Mouse (Mus musculus) kidney, adult 18-20 months (tissue): ENCODE results near the gene Cd5.

Experiments used
- DNase-seq: peaks from one replicate; pipeline ENCODE4 v3.0.0; 2021

The Cd5 gene

GRCm38 (mm10) chr19:10757526-10757925 lies 18.7 kb upstream of the Cd5 start:
- DNase-seq, result no peak

GRCm38 (mm10) chr19:10757125-10757524 lies 18.3 kb upstream of the Cd5 start:
- DNase-seq, result no peak

GRCm38 (mm10) chr19:10752646-10753045 lies 13.8 kb upstream of the Cd5 start:
- DNase-seq, result no peak

- DNase-seq, result no peak
Measured at GRCm38 (mm10) chr19:10752106-10752505, 13.3 kb upstream of the Cd5 start.

- no peak for DNase-seq
Measured at GRCm38 (mm10) chr19:10751607-10752006, 12.8 kb upstream of the Cd5 start.

GRCm38 (mm10) chr19:10750161-10750560 lies 11.4 kb upstream of the Cd5 start:
- no peak for DNase-seq

GRCm38 (mm10) chr19:10749295-10749694 lies 10.5 kb upstream of the Cd5 start:
- no peak for DNase-seq

GRCm38 (mm10) chr19:10748401-10749102 lies 9.8 kb upstream of the Cd5 start:
- DNase-seq, result no peak

GRCm38 (mm10) chr19:10747718-10748117 lies 8.9 kb upstream of the Cd5 start:
- no peak for DNase-seq

- DNase-seq, result no peak
Measured at GRCm38 (mm10) chr19:10747182-10747581, 8.4 kb upstream of the Cd5 start.

- no peak for DNase-seq
Measured at GRCm38 (mm10) chr19:10742565-10742964, 3.8 kb upstream of the Cd5 start.

GRCm38 (mm10) chr19:10742145-10742544 lies 3.3 kb upstream of the Cd5 start:
- no peak for DNase-seq

GRCm38 (mm10) chr19:10740641-10741440 lies 2.0 kb upstream of the Cd5 start:
- peak; percentile 13 for DNase-seq

- DNase-seq, result no peak
Measured at GRCm38 (mm10) chr19:10739916-10740315, 1.1 kb upstream of the Cd5 start.

GRCm38 (mm10) chr19:10738038-10738437 lies 764 bp downstream of the Cd5 start:
- no peak for DNase-seq

- no peak for DNase-seq
Measured at GRCm38 (mm10) chr19:10735861-10736260, 2.9 kb downstream of the Cd5 start.

GRCm38 (mm10) chr19:10735061-10735460 lies 3.7 kb downstream of the Cd5 start:
- DNase-seq, result no peak

- DNase-seq, result no peak
Measured at GRCm38 (mm10) chr19:10734554-10734953, 4.2 kb downstream of the Cd5 start.

GRCm38 (mm10) chr19:10733501-10734127 lies 5.2 kb downstream of the Cd5 start:
- DNase-seq, result no peak

- no peak for DNase-seq
Measured at GRCm38 (mm10) chr19:10732741-10733140, 6.1 kb downstream of the Cd5 start.

GRCm38 (mm10) chr19:10731975-10732374 lies 6.8 kb downstream of the Cd5 start:
- DNase-seq, result no peak

- DNase-seq, result no peak
Measured at GRCm38 (mm10) chr19:10730469-10730868, 8.3 kb downstream of the Cd5 start.

- no peak for DNase-seq
Measured at GRCm38 (mm10) chr19:10729889-10730288, 8.9 kb downstream of the Cd5 start.
